Mouse (Mus musculus) G1E (cell line): ENCODE results near the gene Zfp423. TPM values are rescaled to one million over a fixed set of nuclear protein-coding genes. Genes with fewer than 3 reads are reported as not detected.

ENCODE experiments used
- ATAC-seq: 2 replicates; pipeline ENCODE4 v1.8.0; 2016; ENCODE audit warnings: mild to moderate bottlenecking; ENCODE audit not compliant: insufficient number of reproducible peaks, poor library complexity, low FRiP score, severe bottlenecking; ENCODE audit errors: extremely low read depth
- DNase-seq: peaks from one replicate; pipeline ENCODE4 v3.0.0; 2012; ENCODE audit warnings: low spot score
- H3K27me3 ChIP-seq: 2 replicates; pipeline ENCODE4 v1.6.1; 2012; ENCODE audit warnings: mild to moderate bottlenecking, low read length, inconsistent platforms; ENCODE audit not compliant: insufficient read depth
- H3K36me3 ChIP-seq: replicated peaks from 2 replicates; pipeline ENCODE3; 2012; ENCODE audit warnings: mild to moderate bottlenecking, inconsistent platforms
- H3K4me1 ChIP-seq: 2 replicates; pipeline ENCODE4 v1.6.1; 2012; ENCODE audit warnings: low read depth, low read length, inconsistent platforms, mixed read lengths; ENCODE audit not compliant: insufficient read depth
- H3K4me3 ChIP-seq: 2 replicates; pipeline ENCODE4 v1.5.1; 2012; ENCODE audit warnings: low read depth, mild to moderate bottlenecking, inconsistent platforms, low read length, moderate library complexity, mixed read lengths
- H3K9me3 ChIP-seq: replicated peaks from 2 replicates; pipeline ENCODE4 v1.6.1; 2012; ENCODE audit warnings: inconsistent platforms
- CTCF ChIP-seq: IDR thresholded peaks from 2 replicates; pipeline ENCODE4 v1.5.1; 2012; ENCODE audit warnings: low read depth, low read length, inconsistent platforms, mixed read lengths
- GATA1 ChIP-seq: IDR thresholded peaks from 2 replicates; pipeline ENCODE4 v1.6.1; 2012; ENCODE audit warnings: borderline replicate concordance, low read length, inconsistent platforms, mixed read lengths
- GATA2 ChIP-seq: IDR thresholded peaks from 2 replicates; pipeline ENCODE4 v1.6.1; 2012; ENCODE audit warnings: low read depth, low read length, inconsistent platforms, borderline replicate concordance
- POLR2AphosphoS5 ChIP-seq: IDR thresholded peaks from 2 replicates; pipeline ENCODE4 v1.6.1; 2012; ENCODE audit warnings: low read depth, low read length, inconsistent platforms; ENCODE audit not compliant: insufficient replicate concordance
- TAL1 ChIP-seq: conservative IDR thresholded peaks from 2 replicates; pipeline ENCODE4 v1.6.1; 2012; ENCODE audit warnings: low read depth, low read length, inconsistent platforms, mixed read lengths
- polyA plus RNA-seq: library from polyadenylated mRNA; stranded (reverse); fragments of >175 nt; gene quantifications from 2 replicates; pipeline ENCODE4 v1.2.3, GENCODE M21; 2012
- total RNA-seq, 2 experiments: library from RNA; stranded (forward) in 1 of 2; stranded (reverse) in 1 of 2; fragments of 200-1000 nt in 1 of 2; fragments of >200 nt in 1 of 2; fragmentation: Nextera tagmentation in 1 of 2; gene quantifications; 2 replicates each; pipeline ENCODE4 v1.2.3; 2014 to 2017

Gene Zfp423
- total and polyA plus RNA-seq, 3 experiments: not detected

- ATAC-seq: no peak
- Histone ChIP-seq H3K9me3 (peaks cover 59% of the 10 kb centered on the region), H3K36me3 (no peaks in the 10 kb centered on the region), H3K4me3 (no peak overlapping the region; the same call in 1 of the 2 replicates), H3K4me1 (no peaks in the 10 kb centered on the region), H3K27me3 (no peaks in the 10 kb centered on the region)
- DNase-seq: no peak
- no peak for TF ChIP-seq TAL1
- TF ChIP-seq POLR2AphosphoS5: no peak
- no peak for TF ChIP-seq GATA1
- TF ChIP-seq CTCF: no peak
- TF ChIP-seq GATA2: no peak
Measured at GRCm38 (mm10) chr8:87758750-87759149, 200.6 kb downstream of the Zfp423 start.

- Histone ChIP-seq H3K9me3 (peaks cover 83% of the 10 kb centered on the region), H3K4me1 (no peaks in the 10 kb centered on the region), H3K27me3 (no peaks in the 10 kb centered on the region), H3K36me3 (no peaks in the 10 kb centered on the region), H3K4me3 (no peak overlapping the region)
- ATAC-seq (no peak), DNase-seq (no peak)
- TF ChIP-seq TAL1: no peak
- no peak for TF ChIP-seq GATA2
- TF ChIP-seq CTCF: no peak
- TF ChIP-seq POLR2AphosphoS5: no peak
- no peak for TF ChIP-seq GATA1
Measured at GRCm38 (mm10) chr8:87754853-87755252, 204.5 kb downstream of the Zfp423 start.

- TF ChIP-seq CTCF (no peak), POLR2AphosphoS5 (no peak), GATA2 (no peak), TAL1 (no peak), GATA1 (no peak)
- H3K36me3 ChIP-seq: no peaks in the 10 kb centered on the region
- DNase-seq (no peak), ATAC-seq (no peak)
- H3K4me3 ChIP-seq: no peak overlapping the region
- H3K9me3 ChIP-seq: peaks cover 78% of the 10 kb centered on the region
- no peaks in the 10 kb centered on the region for H3K27me3 ChIP-seq
- no peaks in the 10 kb centered on the region for H3K4me1 ChIP-seq
Measured at GRCm38 (mm10) chr8:87753636-87754035, 205.8 kb downstream of the Zfp423 start.

- DNase-seq (no peak), ATAC-seq (no peak)
- H3K36me3 ChIP-seq: no peaks in the 10 kb centered on the region
- H3K9me3 ChIP-seq: peaks cover 75% of the 10 kb centered on the region
- no peak for TF ChIP-seq TAL1
- TF ChIP-seq POLR2AphosphoS5: no peak
- TF ChIP-seq CTCF: no peak
- no peak for TF ChIP-seq GATA2
- TF ChIP-seq GATA1: no peak
- H3K4me3 ChIP-seq: no peak overlapping the region
- no peaks in the 10 kb centered on the region for H3K4me1 ChIP-seq
- H3K27me3 ChIP-seq: no peaks in the 10 kb centered on the region
Measured at GRCm38 (mm10) chr8:87753148-87753547, 206.2 kb downstream of the Zfp423 start.

- no peak overlapping the region for H3K4me3 ChIP-seq
- ATAC-seq (no peak), DNase-seq (no peak)
- no peaks in the 10 kb centered on the region for H3K4me1 ChIP-seq
- H3K36me3 ChIP-seq: no peaks in the 10 kb centered on the region
- no peak for TF ChIP-seq CTCF
- TF ChIP-seq POLR2AphosphoS5: no peak
- no peaks in the 10 kb centered on the region for H3K27me3 ChIP-seq
- peaks cover 76% of the 10 kb centered on the region for H3K9me3 ChIP-seq
Measured at GRCm38 (mm10) chr8:87752710-87753109, 206.7 kb downstream of the Zfp423 start.

GRCm38 (mm10) chr8:87747582-87747981 is 211.8 kb downstream of the Zfp423 start:
- no peaks in the 10 kb centered on the region for H3K27me3 ChIP-seq
- no peak overlapping the region for H3K4me3 ChIP-seq
- no peak for DNase-seq
- TF ChIP-seq GATA2 (no peak), CTCF (no peak), GATA1 (no peak), TAL1 (no peak), POLR2AphosphoS5 (no peak)
- H3K4me1 ChIP-seq: no peaks in the 10 kb centered on the region
- ATAC-seq: no peak
- no peaks in the 10 kb centered on the region for H3K36me3 ChIP-seq
- peaks cover 77% of the 10 kb centered on the region for H3K9me3 ChIP-seq

- DNase-seq: no peak
- no peaks in the 10 kb centered on the region for H3K4me1 ChIP-seq
- no peak overlapping the region for H3K4me3 ChIP-seq
- TF ChIP-seq CTCF: no peak
- no peak for TF ChIP-seq TAL1
- no peak for ATAC-seq
- H3K36me3 ChIP-seq: no peaks in the 10 kb centered on the region
- H3K27me3 ChIP-seq: no peaks in the 10 kb centered on the region
- H3K9me3 ChIP-seq: peaks cover 77% of the 10 kb centered on the region
Measured at GRCm38 (mm10) chr8:87747142-87747541, 212.3 kb downstream of the Zfp423 start.
